Mouse (Mus musculus): ENCODE measurements around the gene Mpc1.

GRCm38 (mm10) chr17:8310838-8311614 lies 28.3 kb downstream of the Mpc1 start, which contains the start of gene Sft2d1:
- TF ChIP-seq CTCF (IDR thresholded peaks at IDR 0.05; ENCODE audit: low read depth) = no peak
- TF ChIP-seq EP300 (IDR thresholded peaks at IDR 0.05; ENCODE audit: low read depth) = peak; percentile 80
